Mouse (Mus musculus): ENCODE data around the gene Fgf15.
"Not testable (repeated sequence)": the region's sequence is repeated elsewhere in the genome, so short reads cannot be mapped to it uniquely, and the experiment has no call there.

Fgf15 gene

GRCm38 (mm10) chr7:144888564-144889299 is 7.6 kb upstream of the Fgf15 start:
- no peak for DNase-seq (ENCODE audit: extremely low read depth, low read depth)

GRCm38 (mm10) chr7:144890661-144891060 is 5.7 kb upstream of the Fgf15 start:
- not testable (repeated sequence) for DNase-seq (ENCODE audit: extremely low read depth, low read depth)

GRCm38 (mm10) chr7:144891863-144892262 is 4.5 kb upstream of the Fgf15 start:
- no peak for DNase-seq (ENCODE audit: extremely low read depth, low read depth)

- no peak for DNase-seq (ENCODE audit: extremely low read depth, low read depth)
These were observed 4.0 kb upstream of the Fgf15 start for GRCm38 (mm10) chr7:144892322-144892721.

GRCm38 (mm10) chr7:144894191-144894590 is 2.1 kb upstream of the Fgf15 start:
- no peak for DNase-seq (ENCODE audit: extremely low read depth, low read depth)

- DNase-seq (ENCODE audit: extremely low read depth, low read depth), result no peak
These were observed 1.6 kb upstream of the Fgf15 start for GRCm38 (mm10) chr7:144894706-144895105.

- peak; percentile 75 for DNase-seq (ENCODE audit: extremely low read depth, low read depth)
These were observed 823 bp upstream of the Fgf15 start for GRCm38 (mm10) chr7:144895305-144896111.

- DNase-seq (ENCODE audit: extremely low read depth, low read depth), result no peak
These were observed 2.2 kb downstream of the Fgf15 start for GRCm38 (mm10) chr7:144898506-144898905.

- not testable (repeated sequence) for DNase-seq (ENCODE audit: extremely low read depth, low read depth)
These were observed 9.2 kb downstream of the Fgf15 start for GRCm38 (mm10) chr7:144905514-144905913.

- no peak for DNase-seq (ENCODE audit: extremely low read depth, low read depth)
These were observed 10.5 kb downstream of the Fgf15 start for GRCm38 (mm10) chr7:144906708-144907397.

GRCm38 (mm10) chr7:144907793-144908192 is 11.5 kb downstream of the Fgf15 start:
- no peak for DNase-seq (ENCODE audit: extremely low read depth, low read depth)

GRCm38 (mm10) chr7:144908705-144909104 is 12.4 kb downstream of the Fgf15 start:
- DNase-seq (ENCODE audit: extremely low read depth, low read depth), result no peak

- no peak for DNase-seq (ENCODE audit: extremely low read depth, low read depth)
These were observed 14.8 kb downstream of the Fgf15 start for GRCm38 (mm10) chr7:144911121-144911520.

GRCm38 (mm10) chr7:144912897-144913296 is 16.6 kb downstream of the Fgf15 start:
- no peak for DNase-seq (ENCODE audit: extremely low read depth, low read depth)

- DNase-seq (ENCODE audit: extremely low read depth, low read depth), result peak; percentile 68
These were observed 18.1 kb downstream of the Fgf15 start for GRCm38 (mm10) chr7:144914296-144914947.

- DNase-seq (ENCODE audit: extremely low read depth, low read depth), result peak; percentile 74
These were observed 18.8 kb downstream of the Fgf15 start, which contains the start of gene LTO1 for GRCm38 (mm10) chr7:144914948-144915750. LTO1 (plus strand) TSS chr7:144915100.

GRCm38 (mm10) chr7:144918823-144919222 is 22.5 kb downstream of the Fgf15 start:
- DNase-seq (ENCODE audit: extremely low read depth, low read depth), result no peak

GRCm38 (mm10) chr7:144927591-144927990 is 31.3 kb downstream of the Fgf15 start:
- DNase-seq (ENCODE audit: extremely low read depth, low read depth), result no peak

- DNase-seq (ENCODE audit: extremely low read depth, low read depth), result no peak
These were observed 31.9 kb downstream of the Fgf15 start for GRCm38 (mm10) chr7:144928009-144928888.

- DNase-seq (ENCODE audit: extremely low read depth, low read depth), result no peak
These were observed 32.5 kb downstream of the Fgf15 start for GRCm38 (mm10) chr7:144928889-144929210.

Data from MEL-GATA-1-ER (cell line).